Mouse (Mus musculus) lung, adult 2 months (tissue): Measurements from ENCODE around the gene Vps8.

ENCODE experiments used
- CTCF ChIP-seq: fragments of 200-500 bp; IDR thresholded peaks from 2 replicates; pipeline ENCODE4 v1.5.1; 2011; ENCODE audit warnings: mild to moderate bottlenecking, low read length, control low read depth; ENCODE audit not compliant: insufficient read depth
- POLR2A ChIP-seq: fragments of 200-500 bp; IDR thresholded peaks from 2 replicates; pipeline ENCODE4 v1.6.1; 2011; ENCODE audit warnings: low read depth, mild to moderate bottlenecking, control low read depth, low read length, borderline replicate concordance; ENCODE audit errors: extremely low read depth

DNA sequence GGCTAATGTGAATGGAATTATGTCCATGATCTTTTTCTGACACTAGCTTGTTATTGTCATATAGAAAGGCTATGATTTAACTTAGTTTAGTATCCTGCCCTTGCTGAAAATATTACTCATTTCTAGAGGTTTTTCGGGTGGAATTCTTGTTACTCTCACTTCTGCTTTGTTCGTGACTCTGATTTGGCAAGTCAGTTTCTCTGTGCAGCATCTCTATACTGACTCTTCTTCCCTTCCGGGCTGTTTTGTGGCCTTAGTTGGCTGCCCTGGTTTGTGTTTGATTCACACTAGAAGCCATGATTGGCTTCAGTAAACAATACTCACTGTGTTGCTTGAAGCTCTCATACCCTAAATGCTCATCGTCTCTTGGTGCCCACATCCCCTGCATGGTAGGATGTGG is 207.7 kb downstream of the Vps8 start:
- TF ChIP-seq CTCF (no peak), POLR2A (no peak)
